In genomic region chr1:155112875-155113274, GRCm38 (mm10) we compare ENCODE assay signal across 26 mouse cellular contexts. TPM values are rescaled to one million over a fixed set of nuclear protein-coding genes. Genes with fewer than 3 reads are reported as not detected.
DNase-seq lines count a peak whose midpoint lies in the region; ATAC-seq and TF ChIP-seq lines count a peak whose summit lies in the region.
"Had no signal": no experiment of that assay in that cellular context is flagged by ENCODE, and none has a peak within 500 bp of the region (broad histone marks: within the 10 kb centered on the region; RNA-seq: fewer than 3 reads in every experiment).

No protein-coding gene starts in this region.

- H3K79me2 ChIP-seq in MEL (ENCODE audit: control insufficient read depth, insufficient read depth, low read length, poor library complexity): no peaks in the 10 kb centered on the region

- H3K4me3 ChIP-seq in embryonic facial prominence, embryonic 11.5 days (ENCODE audit: low read depth, low read length): no peak overlapping the region
- no peak overlapping the region for H3K4me3 ChIP-seq in embryonic facial prominence, embryonic 10.5 days
- no peak overlapping the region for H3K4me3 ChIP-seq in hindbrain, postnatal 0 days (ENCODE audit: low read length)
- H3K4me3 ChIP-seq in hindbrain, embryonic 13.5 days: no peak overlapping the region
- H3K4me3 ChIP-seq in megakaryocyte, embryonic 14.5 days (replicated peaks): peak overlapping the region; percentile 73
- no peak overlapping the region for H3K4me3 ChIP-seq in MEL (ENCODE audit: control insufficient read depth in 1 of 2, insufficient read depth in 1 of 2, low read depth in 2 of 2, low read length in 2 of 2)
- H3K4me3 ChIP-seq: embryonic facial prominence, embryonic 13.5 days; embryonic facial prominence, embryonic 15.5 days; erythroblast, embryonic 14.5 days; forebrain, embryonic 10.5 days; forebrain, embryonic 12.5 days had no signal

- H3K9me3 ChIP-seq in embryonic facial prominence, embryonic 11.5 days (replicated peaks; ENCODE audit: control insufficient read depth, low read length): no peaks in the 10 kb centered on the region
- no peaks in the 10 kb centered on the region for H3K9me3 ChIP-seq in embryonic facial prominence, embryonic 10.5 days
- no peaks in the 10 kb centered on the region for H3K9me3 ChIP-seq in hindbrain, postnatal 0 days (ENCODE audit: low read length)
- no peaks in the 10 kb centered on the region for H3K9me3 ChIP-seq in hindbrain, embryonic 13.5 days
- H3K9me3 ChIP-seq in megakaryocyte, embryonic 14.5 days: no peaks in the 10 kb centered on the region
- no peaks in the 10 kb centered on the region for H3K9me3 ChIP-seq in MEL (replicated peaks; ENCODE audit: insufficient read depth, low read length)
- H3K9me3 ChIP-seq: embryonic facial prominence, embryonic 13.5 days; embryonic facial prominence, embryonic 15.5 days; forebrain, embryonic 10.5 days; forebrain, embryonic 12.5 days had no signal

- WGBS in embryonic facial prominence, embryonic 11.5 days: 88% methylated on average over 1 of the region's 1 CpGs
- WGBS in embryonic facial prominence, embryonic 10.5 days: 83% methylated on average over 1 of the region's 1 CpGs
- WGBS in hindbrain, postnatal 0 days: 100% methylated on average over 1 of the region's 1 CpGs
- WGBS in hindbrain, embryonic 13.5 days: 100% methylated on average over 1 of the region's 1 CpGs

- H3K27ac ChIP-seq in embryonic facial prominence, embryonic 11.5 days (replicated peaks; ENCODE audit: low read depth, low read length): no peak overlapping the region
- H3K27ac ChIP-seq in embryonic facial prominence, embryonic 10.5 days (replicated peaks): no peak overlapping the region
- H3K27ac ChIP-seq in hindbrain, postnatal 0 days: no peak overlapping the region
- no peak overlapping the region for H3K27ac ChIP-seq in hindbrain, embryonic 13.5 days
- no peak overlapping the region for H3K27ac ChIP-seq in MEL (ENCODE audit: control insufficient read depth, low read depth, low read length)
- H3K27ac ChIP-seq: embryonic facial prominence, embryonic 13.5 days; forebrain, embryonic 10.5 days; forebrain, embryonic 12.5 days had no signal

- TF ChIP-seq RAD21 in MEL (IDR thresholded peaks at IDR 0.05; ENCODE audit: low read depth, low read length): no peak

- peak; percentile 46; the same call in 1 of the 2 replicates for ATAC-seq in embryonic facial prominence, embryonic 11.5 days (replicated peaks; ENCODE audit: insufficient number of reproducible peaks, low FRiP score, low TSS enrichment, low read depth)
- 0 out of 2 replicates have a peak, but pooled peaks have one; percentile 51 for ATAC-seq in hindbrain, postnatal 0 days
- ATAC-seq in hindbrain, embryonic 13.5 days (ENCODE audit: low FRiP score): no peak
- ATAC-seq in megakaryocyte, adult 5-6 weeks (ENCODE audit: poor library complexity, severe bottlenecking): no peak
- ATAC-seq: CD4-positive, CD25-positive, alpha-beta regulatory T cell, adult 4 months; forebrain, embryonic 16.5 days had no signal

- no peak for TF ChIP-seq CTCF in hindbrain, postnatal 0 days (IDR thresholded peaks at IDR 0.05; ENCODE audit: low read depth)
- no peak for TF ChIP-seq CTCF in MEL (IDR thresholded peaks at IDR 0.05 in 2 of 3, conservative IDR thresholded peaks at IDR 0.05 in 1 of 3; ENCODE audit: control insufficient read depth in 1 of 3, insufficient read depth in 1 of 3, low read depth in 2 of 3, low read length in 3 of 3, poor library complexity in 1 of 3, severe bottlenecking in 1 of 3)

- H3K36me3 ChIP-seq in embryonic facial prominence, embryonic 11.5 days (replicated peaks; ENCODE audit: control insufficient read depth, insufficient read depth, low read depth, low read length): no peaks in the 10 kb centered on the region
- no peaks in the 10 kb centered on the region for H3K36me3 ChIP-seq in embryonic facial prominence, embryonic 10.5 days (replicated peaks)
- no peaks in the 10 kb centered on the region for H3K36me3 ChIP-seq in hindbrain, postnatal 0 days (ENCODE audit: insufficient read depth, low read length)
- H3K36me3 ChIP-seq in hindbrain, embryonic 13.5 days: no peaks in the 10 kb centered on the region
- no peaks in the 10 kb centered on the region for H3K36me3 ChIP-seq in megakaryocyte, embryonic 14.5 days (replicated peaks; ENCODE audit: low read length)
- H3K36me3 ChIP-seq in MEL (ENCODE audit: control insufficient read depth in 1 of 2, insufficient read depth in 2 of 2, low read length in 2 of 2): peaks cover 0 to 3% of the 10 kb centered on the region in 2 experiments; a peak in 2 of 4 replicates
- H3K36me3 ChIP-seq: embryonic facial prominence, embryonic 13.5 days; embryonic facial prominence, embryonic 15.5 days; forebrain, embryonic 10.5 days; forebrain, embryonic 12.5 days; G1E had no signal

- no peak overlapping the region for H3K9ac ChIP-seq in embryonic facial prominence, embryonic 11.5 days (replicated peaks; ENCODE audit: low read length)
- no peak overlapping the region for H3K9ac ChIP-seq in hindbrain, postnatal 0 days (replicated peaks; ENCODE audit: low read length)
- no peak overlapping the region for H3K9ac ChIP-seq in hindbrain, embryonic 13.5 days
- no peak overlapping the region for H3K9ac ChIP-seq in MEL (ENCODE audit: control insufficient read depth, low read depth, low read length, poor library complexity, severe bottlenecking)
- H3K9ac ChIP-seq: embryonic facial prominence, embryonic 13.5 days; embryonic facial prominence, embryonic 15.5 days; forebrain, embryonic 12.5 days had no signal

- TF ChIP-seq EP300 in MEL (IDR thresholded peaks at IDR 0.05; ENCODE audit: low read depth in 1 of 2, low read length in 2 of 2): no peak

- H3K4me1 ChIP-seq in embryonic facial prominence, embryonic 11.5 days (ENCODE audit: control insufficient read depth, insufficient read depth, low read length): peaks cover 4% of the 10 kb centered on the region
- H3K4me1 ChIP-seq in embryonic facial prominence, embryonic 10.5 days: peaks cover 46% of the 10 kb centered on the region
- peaks cover 9% of the 10 kb centered on the region for H3K4me1 ChIP-seq in hindbrain, postnatal 0 days (ENCODE audit: insufficient read depth, low read length)
- H3K4me1 ChIP-seq in hindbrain, embryonic 13.5 days (replicated peaks): peaks cover 33% of the 10 kb centered on the region
- peaks cover 48% of the 10 kb centered on the region for H3K4me1 ChIP-seq in megakaryocyte, embryonic 14.5 days
- peaks cover 0 to 5% of the 10 kb centered on the region in 2 experiments; a peak in 1 of 4 replicates for H3K4me1 ChIP-seq in MEL (ENCODE audit: control insufficient read depth in 1 of 2, insufficient read depth in 2 of 2, low read length in 2 of 2)

- no peak for TF ChIP-seq POLR2A in MEL (IDR thresholded peaks at IDR 0.05; ENCODE audit: control insufficient read depth in 1 of 2, insufficient read depth in 1 of 2, low read depth in 1 of 2, low read length in 2 of 2, poor library complexity in 1 of 2)

- H3K27me3 ChIP-seq in embryonic facial prominence, embryonic 11.5 days (ENCODE audit: control insufficient read depth, insufficient read depth, low read length): no peaks in the 10 kb centered on the region
- H3K27me3 ChIP-seq in embryonic facial prominence, embryonic 10.5 days (replicated peaks; ENCODE audit: low read depth, poor library complexity, severe bottlenecking): peaks cover 39% of the 10 kb centered on the region
- H3K27me3 ChIP-seq in hindbrain, postnatal 0 days (ENCODE audit: insufficient read depth, low read length): no peaks in the 10 kb centered on the region
- peaks cover 9% of the 10 kb centered on the region; the same call in 1 of the 2 replicates for H3K27me3 ChIP-seq in hindbrain, embryonic 13.5 days
- H3K27me3 ChIP-seq in megakaryocyte, embryonic 14.5 days (replicated peaks): peaks cover 47% of the 10 kb centered on the region
- no peaks in the 10 kb centered on the region; a peak in 1 of 4 replicates for H3K27me3 ChIP-seq in MEL (ENCODE audit: control insufficient read depth in 1 of 2, insufficient read depth in 2 of 2, low read length in 2 of 2)
- H3K27me3 ChIP-seq: embryonic facial prominence, embryonic 13.5 days; embryonic facial prominence, embryonic 15.5 days had no signal

- no peak for DNase-seq in embryonic facial prominence, embryonic 11.5 days (ENCODE audit: low spot score)
- no peak for DNase-seq in embryonic facial prominence, embryonic 10.5 days (ENCODE audit: low spot score)
- DNase-seq in hindbrain, postnatal 0 days (ENCODE audit: low spot score): no peak
- DNase-seq in MEL (ENCODE audit: low read depth, low spot score): no peak
- DNase-seq: adrenal gland, adult 2 months; adrenal gland, postnatal 10 days; adrenal gland, postnatal 25 days; B cell, adult 2 months; cerebellum, adult 11 months; cerebellum, adult 18-20 months; cerebellum, adult 8-10 months; cerebellum, adult 9-11 months; cerebellum, postnatal 14 days; cerebellum, postnatal 36 days; embryo, embryonic 11 days had no signal

- no peak overlapping the region for H3K4me2 ChIP-seq in embryonic facial prominence, embryonic 11.5 days (ENCODE audit: low read depth, low read length)
- H3K4me2 ChIP-seq in hindbrain, postnatal 0 days (ENCODE audit: low read depth, low read length): no peak overlapping the region
- no peak overlapping the region for H3K4me2 ChIP-seq in hindbrain, embryonic 13.5 days
- H3K4me2 ChIP-seq: embryonic facial prominence, embryonic 13.5 days; embryonic facial prominence, embryonic 15.5 days; forebrain, embryonic 12.5 days had no signal

RNA-seq across cellular contexts. Expression of gene Ier5, which starts 13.4 kb away (rescaled TPM):
- polyA plus RNA-seq in embryonic facial prominence, embryonic 11.5 days (2014; fragmentation: Nextera tagmentation; extraction: Ambion mirVana): 16.4 and 19.0 TPM in 2 replicates
- polyA plus RNA-seq in embryonic facial prominence, embryonic 10.5 days (2016; fragmentation: Nextera tagmentation; extraction: Ambion mirVana): 4.4 TPM in 2 replicates
- 51.4 and 60.5 TPM in 2 replicates for total RNA-seq in hindbrain, postnatal 0 days (2014; rRNA removed)
- 5.2 and 5.7 TPM in 2 replicates for polyA plus RNA-seq in hindbrain, postnatal 0 days (2015; fragmentation: Nextera tagmentation; extraction: Ambion mirVana)
- 5.5 and 8.8 TPM in 2 replicates for polyA plus RNA-seq in hindbrain, embryonic 13.5 days (2015; fragmentation: Nextera tagmentation; extraction: Ambion mirVana)
- 33.6 and 49.8 TPM in 2 replicates for polyA plus RNA-seq in megakaryocyte, embryonic 14.5 days (2012; ENCODE audit: insufficient read depth, low replicate concordance)
- 58.4 and 62.3 TPM in 2 replicates for total RNA-seq in megakaryocyte, adult 5-6 weeks (2015)
- total RNA-seq in megakaryocyte, adult 5-6 weeks (2017): 35.4 and 38.3 TPM in 2 replicates
- 7.2 and 7.5 TPM in 2 replicates for total RNA-seq in MEL (2012; rRNA removed)
- 1 to 10 TPM in 1 of 2 experiments, not detected in 1; 7.4 TPM for polyA plus RNA-seq in MEL (2012; ENCODE audit: insufficient read depth in 1 of 2, insufficient read length in 2 of 2, low read depth in 1 of 2, low replicate concordance in 2 of 2, missing spikeins in 1 of 2)

RNA-seq across cellular contexts. Expression of gene Mr1, which starts 33.7 kb away (rescaled TPM):
- 3.7 and 4.5 TPM in 2 replicates for polyA plus RNA-seq in embryonic facial prominence, embryonic 11.5 days (2014; fragmentation: Nextera tagmentation; extraction: Ambion mirVana)
- 1.2 and 1.4 TPM in 2 replicates for polyA plus RNA-seq in embryonic facial prominence, embryonic 10.5 days (2016; fragmentation: Nextera tagmentation; extraction: Ambion mirVana)
- total RNA-seq in hindbrain, postnatal 0 days (2014; rRNA removed): 4.7 and 8.4 TPM in 2 replicates
- polyA plus RNA-seq in hindbrain, postnatal 0 days (2015; fragmentation: Nextera tagmentation; extraction: Ambion mirVana): 2.7 and 3.0 TPM in 2 replicates
- 1.3 and 2.1 TPM in 2 replicates for polyA plus RNA-seq in hindbrain, embryonic 13.5 days (2015; fragmentation: Nextera tagmentation; extraction: Ambion mirVana)
- 1.1 TPM in 1 of 2 replicates, not detected in the other for polyA plus RNA-seq in megakaryocyte, embryonic 14.5 days (2012; ENCODE audit: insufficient read depth, low replicate concordance)
- total RNA-seq in megakaryocyte, adult 5-6 weeks (2015): 4.5 TPM in 2 replicates
- 3.0 and 4.6 TPM in 2 replicates for total RNA-seq in megakaryocyte, adult 5-6 weeks (2017)
- total RNA-seq in MEL (2012; rRNA removed): 1.8 and 2.0 TPM in 2 replicates
- 1 to 10 TPM in 1 of 2 experiments, not detected in 1; 3.9 TPM for polyA plus RNA-seq in MEL (2012; ENCODE audit: insufficient read depth in 1 of 2, insufficient read length in 2 of 2, low read depth in 1 of 2, low replicate concordance in 2 of 2, missing spikeins in 1 of 2)
- polyA plus RNA-seq: erythroblast, embryonic 14.5 days had no signal

RNA-seq across cellular contexts. Expression of gene Stx6, which starts 45.6 kb away (rescaled TPM):
- 93.3 and 103 TPM in 2 replicates for polyA plus RNA-seq in embryonic facial prominence, embryonic 11.5 days (2014; fragmentation: Nextera tagmentation; extraction: Ambion mirVana)
- 85.0 and 88.9 TPM in 2 replicates for polyA plus RNA-seq in embryonic facial prominence, embryonic 10.5 days (2016; fragmentation: Nextera tagmentation; extraction: Ambion mirVana)
- total RNA-seq in hindbrain, postnatal 0 days (2014; rRNA removed): 77.1 and 84.2 TPM in 2 replicates
- polyA plus RNA-seq in hindbrain, postnatal 0 days (2015; fragmentation: Nextera tagmentation; extraction: Ambion mirVana): 81.2 and 82.2 TPM in 2 replicates
- 121 TPM in 2 replicates for polyA plus RNA-seq in hindbrain, embryonic 13.5 days (2015; fragmentation: Nextera tagmentation; extraction: Ambion mirVana)
- polyA plus RNA-seq in megakaryocyte, embryonic 14.5 days (2012; ENCODE audit: insufficient read depth, low replicate concordance): 110 and 143 TPM in 2 replicates
- 12.8 and 18.0 TPM in 2 replicates for total RNA-seq in megakaryocyte, adult 5-6 weeks (2015)
- 34.8 and 36.4 TPM in 2 replicates for total RNA-seq in megakaryocyte, adult 5-6 weeks (2017)
- total RNA-seq in MEL (2012; rRNA removed): 16.7 and 18.1 TPM in 2 replicates
- polyA plus RNA-seq in MEL (2012; ENCODE audit: insufficient read depth in 1 of 2, insufficient read length in 2 of 2, low read depth in 1 of 2, low replicate concordance in 2 of 2, missing spikeins in 1 of 2): 10 to 100 TPM in 1 of 2 experiments, not detected in 1; 38.4 TPM

Comparison
In these comparisons a context has a peak if more than half of its experiments do, and no peak if none do; other contexts are left out.
1. ATAC-seq: peak in embryonic facial prominence, embryonic 11.5 days (single experiment) and hindbrain, postnatal 0 days (single experiment); none in hindbrain, embryonic 13.5 days (single experiment) and megakaryocyte, adult 5-6 weeks (single experiment).